Mouse (Mus musculus) gonadal fat pad, adult 2 months (tissue): Measurements from ENCODE around the gene Ptpn23. TPM values are rescaled to one million over a fixed set of nuclear protein-coding genes. Genes with fewer than 3 reads are reported as not detected.

Experiments used
- polyA plus RNA-seq: library from polyadenylated mRNA; depleted of rRNA; stranded (reverse); fragments of >200 nt; gene quantifications from 2 replicates; pipeline ENCODE4 v1.2.3, GENCODE M21; 2012; rRNA removed

Gene Ptpn23
- polyA plus RNA-seq, 1 experiment: 15.0 TPM

Other genes with a start within 250 kb of the Ptpn23 start
- 1.0 TPM in 2 replicates for gene Cspg5, start 164.4 kb downstream of the Ptpn23 start, polyA plus RNA-seq
- gene Elp6, start 103.0 kb downstream of the Ptpn23 start, polyA plus RNA-seq: 11.9 and 14.3 TPM in 2 replicates
- 37.9 and 50.3 TPM in 2 replicates for gene Scap, start 74.9 kb downstream of the Ptpn23 start, polyA plus RNA-seq
- 0.10 and 0.23 TPM in 2 replicates for gene Ngp, start 11.5 kb upstream of the Ptpn23 start, polyA plus RNA-seq
- gene Klhl18, start 68.5 kb upstream of the Ptpn23 start, polyA plus RNA-seq: 13.4 and 14.7 TPM in 2 replicates
- gene Kif9, start 68.7 kb upstream of the Ptpn23 start, polyA plus RNA-seq: 2.0 and 2.9 TPM in 2 replicates
- 33.1 and 38.8 TPM in 2 replicates for gene Setd2, start 124.4 kb upstream of the Ptpn23 start, polyA plus RNA-seq
- 15.7 and 21.3 TPM in 2 replicates for gene Nradd, start 216.2 kb upstream of the Ptpn23 start, polyA plus RNA-seq
- 18.7 and 23.3 TPM in 2 replicates for gene Nbeal2, start 245.9 kb upstream of the Ptpn23 start, polyA plus RNA-seq
- gene Ccdc12, start 248.3 kb upstream of the Ptpn23 start, polyA plus RNA-seq: 55.8 and 81.8 TPM in 2 replicates